Mouse (Mus musculus): ENCODE results near the gene Hrc.

DNA sequence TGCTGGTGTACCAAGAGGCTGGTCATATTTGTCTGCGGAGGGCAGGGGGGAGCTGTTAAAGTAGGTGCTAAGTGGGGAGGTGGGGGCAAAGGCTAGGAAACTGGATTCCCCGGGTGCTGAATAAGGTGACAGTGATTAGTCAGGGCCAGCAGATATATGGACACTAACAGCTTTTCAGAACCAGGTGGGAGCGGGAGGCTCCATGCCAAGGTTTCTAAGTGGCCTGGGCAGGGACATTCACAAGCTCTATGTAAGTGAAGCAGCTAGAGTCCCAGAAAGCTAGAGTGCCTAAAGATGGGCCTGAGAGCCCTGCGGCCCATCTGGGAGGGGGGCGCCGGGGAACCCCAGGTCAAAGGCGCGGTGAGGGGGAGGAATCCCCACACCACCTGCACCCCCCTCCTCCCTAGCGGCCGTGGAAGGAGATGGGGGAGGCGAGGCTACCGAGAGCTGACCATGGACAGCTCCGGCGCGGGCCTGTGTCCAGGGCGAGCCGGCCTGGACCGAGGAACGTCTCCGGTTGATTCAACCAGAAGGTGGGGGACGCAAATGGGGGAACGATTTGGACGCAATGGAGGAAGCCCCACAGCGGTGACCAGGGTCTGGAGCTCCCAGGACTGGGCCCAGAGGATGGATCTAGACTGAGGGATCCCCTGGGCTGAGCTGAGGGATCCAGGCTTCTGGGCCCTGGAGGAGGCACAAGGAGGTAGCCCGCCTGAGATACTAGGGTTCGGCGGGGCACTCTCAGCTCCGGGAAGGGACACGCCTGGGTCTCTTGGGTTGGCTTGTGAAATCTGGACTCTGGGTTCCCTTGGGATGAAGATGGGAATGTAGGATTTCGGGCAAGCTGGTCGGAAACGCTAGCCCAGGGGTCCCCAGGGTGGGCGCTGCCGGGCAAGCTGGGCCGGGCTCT is 30.9 kb downstream of the Hrc start:
- TF ChIP-seq CTCF (IDR thresholded peaks at IDR 0.05; ENCODE audit: borderline replicate concordance, insufficient read depth, low read length) (no peak), POLR2A (IDR thresholded peaks at IDR 0.05; ENCODE audit: low read depth, low read length) (no peak)

Data from embryonic fibroblast, embryonic 13.5 days (primary cell).